Mouse (Mus musculus) ovary, adult 10 weeks (tissue): ENCODE data around the gene Farsb. TPM values are rescaled to one million over a fixed set of nuclear protein-coding genes. Genes with fewer than 3 reads are reported as not detected.

Experiments
- polyA plus RNA-seq: library from polyadenylated mRNA; stranded (reverse); fragments of 350-450 nt; fragmentation: Illumina TruSeq; extraction: RNeasy Lipid Tissue Mini Kit (QIAGEN cat#74804); gene quantifications from one replicate; pipeline ENCODE4 v1.2.3, GENCODE M21; 2014

Gene Farsb
- polyA plus RNA-seq, result 245 TPM

GRCm38 (mm10) chr1:78488752-78489492 lies at the start of gene Farsb:
Farsb (minus strand) TSS chr1:78488897.

GRCm38 (mm10) chr1:78511621-78512160 lies 23.0 kb upstream of the Farsb start, which contains the start of gene BC035947:
BC035947 (minus strand) TSS chr1:78512158.

GRCm38 (mm10) chr1:78510862-78511261 lies 22.2 kb upstream of the Farsb start, which contains the start of gene Mogat1:
Mogat1 (plus strand) TSS chr1:78510991.

Other genes starting within 250 kb of the Farsb start
- 17.2 TPM for gene Sgpp2, start 178.6 kb downstream of the Farsb start, polyA plus RNA-seq
- 1.1 TPM for gene Mogat1, start 22.1 kb upstream of the Farsb start, polyA plus RNA-seq
- gene BC035947, start 23.3 kb upstream of the Farsb start, polyA plus RNA-seq, result not detected
- 263 TPM for gene Acsl3, start 168.9 kb upstream of the Farsb start, polyA plus RNA-seq
- 10.5 TPM for gene Utp14b, start 169.1 kb upstream of the Farsb start, polyA plus RNA-seq